Mouse (Mus musculus) hindbrain, postnatal 0 days (tissue): ENCODE measurements at regions not wholly inside any gene's neighbourhood (a gene's known extent, or its start where the extent isn't known, plus 50 kb on each side); places are given as distances from the start of the nearest gene placed in this dataset.

Experiments
- ATAC-seq: fragments of 200-750 bp; cut with Nextera tagmentation; 2 replicates; pipeline ENCODE4 v1.8.0; 2017; ENCODE audit warnings: mild to moderate bottlenecking, moderate TSS enrichment, moderate library complexity
- DNase-seq: peaks from one replicate; pipeline ENCODE4 v3.0.0-alpha.2; 2015; ENCODE audit warnings: low spot score
- H3K27ac ChIP-seq: fragments of 300-500 bp; sonication (generic); 2 replicates; pipeline ENCODE4 v1.5.1; 2014; ENCODE audit warnings: mild to moderate bottlenecking
- H3K27me3 ChIP-seq: fragments of 300-500 bp; sonication (generic); 2 replicates; pipeline ENCODE4 v1.6.1; 2014; ENCODE audit warnings: low read length, mixed read lengths; ENCODE audit not compliant: insufficient read depth
- H3K36me3 ChIP-seq: fragments of 300-500 bp; sonication (generic); 2 replicates; pipeline ENCODE4 v1.6.1; 2014; ENCODE audit warnings: low read length, mixed read lengths; ENCODE audit not compliant: insufficient read depth
- H3K4me1 ChIP-seq: fragments of 300-500 bp; sonication (generic); 2 replicates; pipeline ENCODE4 v1.6.1; 2014; ENCODE audit warnings: antibody characterized with exemption, low read length, mixed read lengths; ENCODE audit not compliant: insufficient read depth
- H3K4me2 ChIP-seq: fragments of 300-500 bp; sonication (generic); 2 replicates; pipeline ENCODE4 v1.6.1; 2014; ENCODE audit warnings: low read depth, mild to moderate bottlenecking, low read length, moderate library complexity, mixed read lengths
- H3K4me3 ChIP-seq: fragments of 300-500 bp; sonication (generic); 2 replicates; pipeline ENCODE4 v1.5.1; 2014; ENCODE audit warnings: low read length
- H3K9ac ChIP-seq: fragments of 300-500 bp; sonication (generic); replicated peaks from 2 replicates; pipeline ENCODE4 v1.6.1; 2014; ENCODE audit warnings: mild to moderate bottlenecking, low read length, moderate library complexity, mixed read lengths
- H3K9me3 ChIP-seq: fragments of 300-500 bp; sonication (generic); 2 replicates; pipeline ENCODE4 v1.6.1; 2016; ENCODE audit warnings: low read length, mixed read lengths
- CTCF ChIP-seq: IDR thresholded peaks from 2 replicates; pipeline ENCODE4 v1.5.1; 2016; ENCODE audit warnings: antibody characterized with exemption, control low read depth, low read depth
- whole genome bisulfite sequencing: fragments of 180-500 bp; shearing (Covaris S2); extraction: QIAGEN DNeasy Blood & Tissue Kit; methylation state at CpG from one replicate; pipeline ENCODE4 v1.1.7; 2014; 5-methylcytosine and 5-hydroxymethylcytosine counted together

- Histone ChIP-seq H3K4me1 (no peaks in the 10 kb centered on the region), H3K4me2 (no peak overlapping the region), H3K27me3 (no peaks in the 10 kb centered on the region), H3K4me3 (no peak overlapping the region), H3K9me3 (no peaks in the 10 kb centered on the region), H3K9ac (no peak overlapping the region), H3K36me3 (no peaks in the 10 kb centered on the region), H3K27ac (no peak overlapping the region)
- ATAC-seq (no peak), DNase-seq (no peak)
- 90% methylated on average over 5 of the region's 5 CpGs for WGBS
- no peak for TF ChIP-seq CTCF
These were observed 67.6 kb downstream of the Lsm3 start for GRCm38 (mm10) chr6:91583346-91583745.

GRCm38 (mm10) chr6:91585543-91585942, 69.8 kb downstream of the Lsm3 start:
- TF ChIP-seq CTCF, result no peak
- Histone ChIP-seq H3K9me3 (no peaks in the 10 kb centered on the region), H3K9ac (no peak overlapping the region), H3K4me1 (no peaks in the 10 kb centered on the region), H3K27ac (no peak overlapping the region), H3K27me3 (no peaks in the 10 kb centered on the region), H3K4me3 (no peak overlapping the region), H3K36me3 (no peaks in the 10 kb centered on the region), H3K4me2 (no peak overlapping the region)
- ATAC-seq (no peak), DNase-seq (no peak)
- WGBS, result 82% methylated on average over 3 of the region's 3 CpGs

- H3K9ac ChIP-seq, result no peak overlapping the region
- TF ChIP-seq CTCF, result no peak
- no peaks in the 10 kb centered on the region for H3K36me3 ChIP-seq
- DNase-seq (no peak), ATAC-seq (no peak)
- H3K4me2 ChIP-seq, result no peak overlapping the region
- no peak overlapping the region for H3K27ac ChIP-seq
- H3K9me3 ChIP-seq, result no peaks in the 10 kb centered on the region
- no peak overlapping the region for H3K4me3 ChIP-seq
- H3K27me3 ChIP-seq, result no peaks in the 10 kb centered on the region
- WGBS, result 76% methylated on average over 4 of the region's 4 CpGs
- H3K4me1 ChIP-seq, result no peaks in the 10 kb centered on the region; the same call in 1 of the 2 replicates
These were observed 73.5 kb downstream of the Lsm3 start for GRCm38 (mm10) chr6:91589181-91589580.

DNA sequence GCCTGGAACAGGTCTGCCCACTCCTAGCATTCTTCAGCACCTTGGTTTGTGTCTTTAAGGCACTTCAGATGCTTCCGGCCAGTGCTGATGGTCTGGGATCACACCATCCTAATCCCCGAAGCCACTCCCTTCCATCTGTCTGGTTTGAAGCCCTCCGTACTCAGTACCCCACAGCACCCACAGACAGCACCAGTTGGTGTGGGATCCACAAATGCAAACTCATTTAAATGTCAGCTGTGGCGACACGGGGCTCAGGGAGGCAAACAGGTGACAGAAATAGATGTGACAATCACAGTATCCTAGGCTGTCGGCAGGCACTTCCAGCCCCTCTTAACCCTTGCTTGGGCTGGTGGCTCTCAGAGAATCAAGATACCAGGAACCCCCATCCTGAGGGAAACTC, 74.7 kb downstream of the Lsm3 start:
- H3K9me3 ChIP-seq, result no peaks in the 10 kb centered on the region
- no peak for TF ChIP-seq CTCF
- DNase-seq, result peak; percentile 31
- no peaks in the 10 kb centered on the region; the same call in 1 of the 2 replicates for H3K4me1 ChIP-seq
- no peaks in the 10 kb centered on the region for H3K27me3 ChIP-seq
- 43% methylated on average over 6 of the region's 6 CpGs for WGBS
- no peak overlapping the region for H3K4me3 ChIP-seq
- no peaks in the 10 kb centered on the region for H3K36me3 ChIP-seq
- no peak overlapping the region for H3K4me2 ChIP-seq
- H3K27ac ChIP-seq, result no peak overlapping the region
- H3K9ac ChIP-seq, result no peak overlapping the region
- ATAC-seq, result peak; percentile 54; the same call in 1 of the 2 replicates

DNA sequence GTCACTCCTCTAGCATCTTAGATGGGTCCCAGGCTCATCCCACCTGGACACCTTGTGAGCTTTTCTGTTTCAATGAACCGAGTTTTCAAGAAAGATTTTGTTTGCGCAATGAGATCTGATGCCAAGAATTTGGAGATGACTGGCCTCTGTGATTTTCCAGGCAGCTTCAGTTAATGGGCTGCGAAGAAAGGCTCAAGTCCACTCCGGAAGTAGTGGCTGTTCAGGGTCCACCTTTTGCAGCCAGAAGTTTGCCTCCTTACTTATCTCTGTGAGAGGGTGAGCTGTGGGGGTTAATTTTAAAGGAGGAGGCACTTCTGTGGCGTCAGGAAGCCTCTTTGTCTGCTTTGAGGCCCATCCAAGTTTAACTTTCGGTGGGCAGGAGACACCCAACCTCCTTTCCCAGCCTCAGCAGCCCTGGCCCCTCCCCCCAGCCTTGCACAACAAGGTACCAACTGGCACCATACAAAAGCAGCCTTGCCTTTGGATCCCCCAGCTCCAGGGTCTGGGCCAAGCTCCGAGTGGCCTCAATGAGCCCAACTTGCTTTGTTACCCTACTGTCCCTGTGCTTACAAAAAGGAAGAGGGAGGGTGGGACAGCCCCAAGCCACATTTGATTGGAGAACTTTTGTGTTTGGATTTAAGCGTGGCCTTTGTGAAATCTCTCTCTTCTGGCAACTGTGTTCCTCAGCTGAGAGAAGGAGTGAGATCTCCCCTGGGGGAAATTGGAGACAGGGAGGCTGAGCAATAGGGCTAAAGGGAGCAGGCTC, 75.3 kb downstream of the Lsm3 start:
- no peaks in the 10 kb centered on the region for H3K9me3 ChIP-seq
- H3K36me3 ChIP-seq, result no peaks in the 10 kb centered on the region
- ATAC-seq (peak; percentile 45; the same call in 1 of the 2 replicates), DNase-seq (peak; percentile 43)
- H3K4me2 ChIP-seq, result no peak overlapping the region
- TF ChIP-seq CTCF, result no peak
- no peaks in the 10 kb centered on the region; the same call in 1 of the 2 replicates for H3K4me1 ChIP-seq
- 40% methylated on average over 8 of the region's 8 CpGs for WGBS
- no peak overlapping the region for H3K9ac ChIP-seq
- H3K4me3 ChIP-seq, result no peak overlapping the region
- no peaks in the 10 kb centered on the region for H3K27me3 ChIP-seq
- no peak overlapping the region for H3K27ac ChIP-seq

GRCm38 (mm10) chr6:91592651-91593050, 76.9 kb downstream of the Lsm3 start:
- H3K27me3 ChIP-seq, result no peaks in the 10 kb centered on the region
- no peak overlapping the region for H3K27ac ChIP-seq
- no peaks in the 10 kb centered on the region for H3K36me3 ChIP-seq
- no peaks in the 10 kb centered on the region for H3K9me3 ChIP-seq
- no peak overlapping the region for H3K4me2 ChIP-seq
- ATAC-seq (no peak), DNase-seq (no peak)
- H3K9ac ChIP-seq, result no peak overlapping the region
- 60% methylated on average over 2 of the region's 2 CpGs for WGBS
- no peaks in the 10 kb centered on the region; the same call in 1 of the 2 replicates for H3K4me1 ChIP-seq
- no peak overlapping the region for H3K4me3 ChIP-seq
- TF ChIP-seq CTCF, result no peak

GRCm38 (mm10) chr6:91598942-91599341, 83.2 kb downstream of the Lsm3 start:
- H3K27ac ChIP-seq, result no peak overlapping the region
- no peak overlapping the region for H3K9ac ChIP-seq
- H3K4me1 ChIP-seq, result no peaks in the 10 kb centered on the region
- peak; percentile 22 for TF ChIP-seq CTCF
- H3K4me3 ChIP-seq, result no peak overlapping the region
- WGBS, result 33% methylated on average over 10 of the region's 10 CpGs
- H3K36me3 ChIP-seq, result no peaks in the 10 kb centered on the region
- H3K27me3 ChIP-seq, result no peaks in the 10 kb centered on the region
- peaks cover 4% of the 10 kb centered on the region for H3K9me3 ChIP-seq
- ATAC-seq (peak; percentile 89), DNase-seq (peak; percentile 75)
- H3K4me2 ChIP-seq, result no peak overlapping the region
